Mouse (Mus musculus) hindbrain, postnatal 0 days (tissue): ENCODE results near the gene Prkca. TPM values are rescaled to one million over a fixed set of nuclear protein-coding genes. Genes with fewer than 3 reads are reported as not detected.
A peak's percentile ranks its signal among the peaks of the same experiment; 100 is the strongest.

Experiments used
- ATAC-seq: fragments of 200-750 bp; cut with Nextera tagmentation; 2 replicates; pipeline ENCODE4 v1.8.0; 2017; ENCODE audit warnings: mild to moderate bottlenecking, moderate TSS enrichment, moderate library complexity
- DNase-seq: peaks from one replicate; pipeline ENCODE4 v3.0.0-alpha.2; 2015; ENCODE audit warnings: low spot score
- H3K27ac ChIP-seq: fragments of 300-500 bp; sonication (generic); 2 replicates; pipeline ENCODE4 v1.5.1; 2014; ENCODE audit warnings: mild to moderate bottlenecking
- H3K27me3 ChIP-seq: fragments of 300-500 bp; sonication (generic); 2 replicates; pipeline ENCODE4 v1.6.1; 2014; ENCODE audit warnings: low read length, mixed read lengths; ENCODE audit not compliant: insufficient read depth
- H3K36me3 ChIP-seq: fragments of 300-500 bp; sonication (generic); 2 replicates; pipeline ENCODE4 v1.6.1; 2014; ENCODE audit warnings: low read length, mixed read lengths; ENCODE audit not compliant: insufficient read depth
- H3K4me1 ChIP-seq: fragments of 300-500 bp; sonication (generic); 2 replicates; pipeline ENCODE4 v1.6.1; 2014; ENCODE audit warnings: antibody characterized with exemption, low read length, mixed read lengths; ENCODE audit not compliant: insufficient read depth
- H3K4me2 ChIP-seq: fragments of 300-500 bp; sonication (generic); 2 replicates; pipeline ENCODE4 v1.6.1; 2014; ENCODE audit warnings: low read depth, mild to moderate bottlenecking, low read length, moderate library complexity, mixed read lengths
- H3K4me3 ChIP-seq: fragments of 300-500 bp; sonication (generic); 2 replicates; pipeline ENCODE4 v1.5.1; 2014; ENCODE audit warnings: low read length
- H3K9ac ChIP-seq: fragments of 300-500 bp; sonication (generic); replicated peaks from 2 replicates; pipeline ENCODE4 v1.6.1; 2014; ENCODE audit warnings: mild to moderate bottlenecking, low read length, moderate library complexity, mixed read lengths
- H3K9me3 ChIP-seq: fragments of 300-500 bp; sonication (generic); 2 replicates; pipeline ENCODE4 v1.6.1; 2016; ENCODE audit warnings: low read length, mixed read lengths
- CTCF ChIP-seq: IDR thresholded peaks from 2 replicates; pipeline ENCODE4 v1.5.1; 2016; ENCODE audit warnings: antibody characterized with exemption, control low read depth, low read depth
- WGBS: fragments of 180-500 bp; shearing (Covaris S2); extraction: QIAGEN DNeasy Blood & Tissue Kit; methylation state at CpG from one replicate; pipeline ENCODE4 v1.1.7; 2014; 5-methylcytosine and 5-hydroxymethylcytosine counted together
- microRNA-seq, 2 experiments: library from miRNA; unstranded; fragments of <30 nt; microRNA quantifications; one replicate each; pipeline ENCODE4; 2016
- polyA plus RNA-seq: library from polyadenylated mRNA; unstranded; fragments of >200 nt; fragmentation: Nextera tagmentation; extraction: Ambion mirVana; gene quantifications from 2 replicates; pipeline ENCODE4 v1.2.1, GENCODE M21; 2015
- total RNA-seq: library from RNA; depleted of rRNA; stranded (reverse); fragments of >200 nt; gene quantifications from 2 replicates; pipeline ENCODE4 v1.2.3, GENCODE M21; 2014; rRNA removed

Prkca gene
- total and polyA plus RNA-seq, 2 experiments from 2014 or later: 8.0 to 25.0 TPM

- no peaks in the 10 kb centered on the region for H3K9me3 ChIP-seq
- peaks cover 3% of the 10 kb centered on the region for H3K4me1 ChIP-seq
- H3K4me2 ChIP-seq: no peak overlapping the region
- 41% methylated on average over 4 of the region's 4 CpGs for WGBS
- peak; percentile 59 for TF ChIP-seq CTCF
- DNase-seq (peak; percentile 53), ATAC-seq (no peak; the same call in 1 of the 2 replicates)
- no peaks in the 10 kb centered on the region for H3K36me3 ChIP-seq
- H3K27me3 ChIP-seq: no peaks in the 10 kb centered on the region
- no peak overlapping the region for H3K27ac ChIP-seq
- H3K4me3 ChIP-seq: no peak overlapping the region
- no peak overlapping the region for H3K9ac ChIP-seq
These were observed 443.3 kb downstream of the Prkca start for GRCm38 (mm10) chr11:107900470-107900869.

- no peak for TF ChIP-seq CTCF
- 59% methylated on average over 2 of the region's 2 CpGs for WGBS
- Histone ChIP-seq H3K9ac (no peak overlapping the region), H3K4me3 (no peak overlapping the region), H3K27ac (no peak overlapping the region), H3K36me3 (no peaks in the 10 kb centered on the region), H3K9me3 (no peaks in the 10 kb centered on the region), H3K4me2 (no peak overlapping the region), H3K4me1 (0 out of 2 replicates have a peak, but pooled peaks cover 6% of the 10 kb centered on the region), H3K27me3 (no peaks in the 10 kb centered on the region)
- no peak for ATAC-seq
- no peak for DNase-seq
These were observed 445.0 kb downstream of the Prkca start for GRCm38 (mm10) chr11:107898698-107899097.

DNA sequence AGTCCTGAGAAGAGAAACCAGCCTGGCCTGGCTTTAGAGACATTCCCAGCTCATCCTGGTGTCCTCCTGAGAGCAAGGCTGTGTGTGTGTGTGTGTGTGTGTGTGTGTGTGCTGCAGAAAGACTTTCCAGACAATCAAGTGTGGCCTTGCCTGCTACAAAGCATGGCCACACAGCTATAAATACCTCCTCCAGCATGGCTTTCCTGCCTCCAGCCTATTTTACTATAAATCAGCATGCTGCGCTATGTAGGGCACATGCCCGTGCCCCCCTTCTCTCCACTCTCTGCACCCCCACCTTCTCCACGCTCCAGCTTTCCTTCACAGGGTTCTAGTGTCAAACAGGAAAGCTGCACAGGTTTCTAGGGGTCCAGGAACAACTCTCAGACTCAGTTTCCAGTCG, 448.1 kb downstream of the Prkca start:
- Histone ChIP-seq H3K27me3 (no peaks in the 10 kb centered on the region), H3K9me3 (no peaks in the 10 kb centered on the region), H3K4me2 (no peak overlapping the region), H3K27ac (no peak overlapping the region), H3K4me1 (peaks cover 6% of the 10 kb centered on the region; the same call in 1 of the 2 replicates), H3K9ac (no peak overlapping the region), H3K4me3 (no peak overlapping the region), H3K36me3 (no peaks in the 10 kb centered on the region)
- DNase-seq (peak; percentile 32), ATAC-seq (peak; percentile 40; the same call in 1 of the 2 replicates)
- TF ChIP-seq CTCF: no peak
- 66% methylated on average over 4 of the region's 4 CpGs for WGBS

DNA sequence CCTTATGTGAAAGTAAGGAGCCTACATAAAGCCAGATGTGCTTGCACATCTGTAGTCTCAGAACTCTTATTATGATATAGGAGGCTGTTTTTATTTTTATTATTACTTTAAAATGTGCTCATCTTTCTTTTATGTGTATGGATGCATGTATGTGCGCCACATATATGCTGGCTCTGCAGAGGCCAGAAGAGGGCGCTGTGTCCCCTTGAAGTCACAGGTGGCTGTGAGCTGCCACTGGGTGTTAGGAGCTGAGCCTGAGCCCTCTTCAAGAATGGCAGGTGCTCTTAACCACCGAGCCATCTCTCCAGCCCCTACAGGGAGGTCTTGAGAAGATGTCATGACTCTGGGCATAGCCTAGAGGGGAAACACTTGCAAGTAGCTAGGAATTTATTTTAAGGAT, 452.4 kb downstream of the Prkca start:
- 84% methylated on average over 3 of the region's 3 CpGs for WGBS
- peak; percentile 27 for TF ChIP-seq CTCF
- DNase-seq (no peak), ATAC-seq (no peak)
- Histone ChIP-seq H3K27ac (no peak overlapping the region), H3K4me3 (no peak overlapping the region), H3K9me3 (no peaks in the 10 kb centered on the region), H3K27me3 (no peaks in the 10 kb centered on the region), H3K4me1 (peaks cover 6% of the 10 kb centered on the region; the same call in 1 of the 2 replicates), H3K4me2 (no peak overlapping the region), H3K9ac (no peak overlapping the region), H3K36me3 (no peaks in the 10 kb centered on the region)

- H3K27me3 ChIP-seq: no peaks in the 10 kb centered on the region
- H3K36me3 ChIP-seq: no peaks in the 10 kb centered on the region
- H3K4me2 ChIP-seq: no peak overlapping the region
- H3K9ac ChIP-seq: no peak overlapping the region
- no peak for ATAC-seq
- 73% methylated on average over 6 of the region's 6 CpGs for WGBS
- no peak overlapping the region for H3K27ac ChIP-seq
- no peak for DNase-seq
- H3K4me1 ChIP-seq: no peaks in the 10 kb centered on the region; the same call in 1 of the 2 replicates
- no peak overlapping the region for H3K4me3 ChIP-seq
- H3K9me3 ChIP-seq: no peaks in the 10 kb centered on the region
- no peak for TF ChIP-seq CTCF
These were observed 456.4 kb downstream of the Prkca start for GRCm38 (mm10) chr11:107887342-107887741.

Small RNA genes lying within 50 kb of the gene (microRNA-seq; reads per million reads assigned to microRNA genes)
- gene Mir7223: 0 reads per million in 2 experiments

Other genes starting within 250 kb of the Prkca start
- 0.22 TPM in 1 of 2 replicates, not detected in the other for gene Apoh, start 574 bp downstream of the Prkca start, total RNA-seq
- 0.56 and 1.0 TPM in 2 replicates for gene Apoh, start 574 bp downstream of the Prkca start, polyA plus RNA-seq
- 2.9 and 10.7 TPM in 2 replicates for gene Cep112, start 81.3 kb upstream of the Prkca start, total RNA-seq
- 8.3 and 11.2 TPM in 2 replicates for gene Cep112, start 81.3 kb upstream of the Prkca start, polyA plus RNA-seq